Mouse (Mus musculus) kidney, embryonic 14.5 days (tissue): ENCODE measurements around the gene Rnase11. TPM values are rescaled to one million over a fixed set of nuclear protein-coding genes. Genes with fewer than 3 reads are reported as not detected.

Experiments
- ATAC-seq: fragments of 200-750 bp; cut with Nextera tagmentation; 2 replicates; pipeline ENCODE4 v1.8.0; 2017; ENCODE audit warnings: moderate number of reproducible peaks, mild to moderate bottlenecking, moderate TSS enrichment, moderate library complexity; ENCODE audit not compliant: low FRiP score, low TSS enrichment
- H3K27ac ChIP-seq: fragments of 300-500 bp; sonication (generic); 2 replicates; pipeline ENCODE4 v1.5.1; 2014; ENCODE audit warnings: low read depth, mild to moderate bottlenecking, low read length, moderate library complexity, mixed read lengths
- H3K27me3 ChIP-seq: fragments of 300-500 bp; sonication (generic); 2 replicates; pipeline ENCODE4 v1.6.1; 2014; ENCODE audit warnings: mild to moderate bottlenecking, low read length; ENCODE audit not compliant: control insufficient read depth, insufficient read depth
- H3K36me3 ChIP-seq: fragments of 300-500 bp; sonication (generic); 2 replicates; pipeline ENCODE4 v1.6.1; 2014; ENCODE audit warnings: low read length, mixed read lengths; ENCODE audit not compliant: control insufficient read depth, insufficient read depth
- H3K4me1 ChIP-seq: fragments of 300-500 bp; sonication (generic); 2 replicates; pipeline ENCODE4 v1.6.1; 2014; ENCODE audit warnings: low read length, mixed read lengths; ENCODE audit not compliant: control insufficient read depth, insufficient read depth
- H3K4me2 ChIP-seq: fragments of 300-500 bp; sonication (generic); replicated peaks from 2 replicates; pipeline ENCODE4 v1.6.1; 2014; ENCODE audit warnings: low read depth, mild to moderate bottlenecking, low read length
- H3K4me3 ChIP-seq: fragments of 300-500 bp; sonication (generic); 2 replicates; pipeline ENCODE4 v1.5.1; 2014; ENCODE audit warnings: mild to moderate bottlenecking, low read length
- H3K9ac ChIP-seq: fragments of 300-500 bp; sonication (generic); 2 replicates; pipeline ENCODE4 v1.6.1; 2014; ENCODE audit warnings: low read depth, mild to moderate bottlenecking, low read length, moderate library complexity
- H3K9me3 ChIP-seq: fragments of 300-500 bp; sonication (generic); 2 replicates; pipeline ENCODE4 v1.6.1; 2016; ENCODE audit warnings: low read length; ENCODE audit not compliant: control insufficient read depth
- WGBS: fragments of 180-500 bp; shearing (Covaris S2); extraction: QIAGEN DNeasy Blood & Tissue Kit; methylation state at CpG from one replicate; pipeline ENCODE4 v1.1.7; 2014; 5-methylcytosine and 5-hydroxymethylcytosine counted together
- polyA plus RNA-seq: library from polyadenylated mRNA; unstranded; fragments of >200 nt; fragmentation: Nextera tagmentation; extraction: Ambion mirVana; gene quantifications from 2 replicates; pipeline ENCODE4 v1.2.1, GENCODE M21; 2014

The Rnase11 gene
- polyA plus RNA-seq, 1 experiment from 2014 or later = 1.1 TPM

- no peaks in the 10 kb centered on the region for H3K9me3 ChIP-seq
These were observed 33.8 kb upstream of the Rnase11 start for GRCm38 (mm10) chr14:51083805-51084204.

DNA sequence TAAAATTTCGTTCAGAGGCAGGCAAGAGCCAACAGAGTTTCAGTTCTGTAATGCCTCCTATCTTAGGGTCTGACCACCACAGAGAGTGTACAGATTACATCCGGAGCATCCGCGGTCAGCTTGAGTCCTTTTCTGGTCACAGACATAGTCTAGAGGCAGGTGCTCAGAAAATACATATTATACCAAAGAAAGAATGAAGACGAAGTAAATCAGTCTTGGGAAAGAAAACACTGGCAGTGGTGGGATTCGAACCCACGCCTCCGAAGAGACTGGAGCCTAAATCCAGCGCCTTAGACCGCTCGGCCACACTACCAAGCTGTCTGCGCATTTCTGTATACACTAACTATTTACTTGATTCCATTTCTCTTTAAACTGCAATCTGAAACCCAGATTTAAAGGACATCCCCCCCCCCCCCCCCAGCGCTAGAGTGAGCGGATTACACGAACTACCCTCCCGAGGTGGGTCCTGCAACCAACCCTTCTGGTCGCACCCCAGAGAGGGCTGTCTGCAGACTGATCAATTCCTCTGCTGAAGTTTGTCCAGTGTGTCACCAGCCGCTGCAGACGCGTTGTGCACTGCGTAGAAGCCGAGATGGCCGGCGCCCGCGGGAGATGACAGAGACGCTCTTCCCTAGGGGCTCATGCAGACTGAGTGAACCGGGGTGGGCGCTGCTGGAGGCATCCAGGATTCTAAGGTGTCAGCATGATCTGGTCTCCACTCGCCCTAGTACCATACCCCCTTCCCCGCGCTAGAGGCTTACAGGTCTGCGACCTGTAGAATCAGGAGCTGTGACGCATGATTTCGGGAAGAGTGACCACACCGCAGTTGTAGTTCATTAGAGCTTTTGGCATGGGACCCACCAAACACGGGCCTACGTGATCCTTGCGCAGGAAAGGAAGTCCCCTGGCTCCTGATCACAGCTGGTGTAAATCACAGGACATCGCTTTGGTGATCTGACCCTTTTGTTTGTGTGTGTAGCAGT lies 32.9 kb upstream of the Rnase11 start:
- Histone ChIP-seq H3K4me1 (0 out of 2 replicates have a peak, but pooled peaks cover 3% of the 10 kb centered on the region), H3K36me3 (no peaks in the 10 kb centered on the region), H3K9ac (peak overlapping the region; percentile 40), H3K27ac (no peak overlapping the region), H3K4me2 (peak overlapping the region; percentile 65), H3K27me3 (peaks cover 6% of the 10 kb centered on the region; the same call in 1 of the 2 replicates), H3K4me3 (peak overlapping the region; percentile 50), H3K9me3 (no peaks in the 10 kb centered on the region)
- ATAC-seq = peak; percentile 67
- WGBS = 3% methylated on average over 40 of the region's 40 CpGs

More at GRCm38 (mm10) chr14:51083805-51084204, 33.8 kb upstream of the Rnase11 start:
- H3K4me2 ChIP-seq = peak overlapping the region; percentile 65
- ATAC-seq = no peak
- 0 out of 2 replicates have a peak, but pooled peaks cover 3% of the 10 kb centered on the region for H3K4me1 ChIP-seq
- H3K27ac ChIP-seq = no peak overlapping the region
- no peaks in the 10 kb centered on the region for H3K36me3 ChIP-seq
- H3K9ac ChIP-seq = 0 out of 2 replicates have a peak overlapping the region, but pooled peaks have one; percentile 1
- 9% methylated on average over 7 of the region's 7 CpGs for WGBS
- H3K27me3 ChIP-seq = peaks cover 6% of the 10 kb centered on the region; the same call in 1 of the 2 replicates
- H3K4me3 ChIP-seq = peak overlapping the region; percentile 50

GRCm38 (mm10) chr14:51081035-51081434 lies 31.1 kb upstream of the Rnase11 start:
- Histone ChIP-seq H3K4me3 (no peak overlapping the region), H3K9ac (no peak overlapping the region), H3K4me2 (no peak overlapping the region), H3K36me3 (no peaks in the 10 kb centered on the region), H3K4me1 (no peaks in the 10 kb centered on the region), H3K27ac (no peak overlapping the region), H3K9me3 (no peaks in the 10 kb centered on the region), H3K27me3 (peaks cover 6% of the 10 kb centered on the region; the same call in 1 of the 2 replicates)
- 83% methylated on average over 2 of the region's 2 CpGs for WGBS
- ATAC-seq = no peak

DNA sequence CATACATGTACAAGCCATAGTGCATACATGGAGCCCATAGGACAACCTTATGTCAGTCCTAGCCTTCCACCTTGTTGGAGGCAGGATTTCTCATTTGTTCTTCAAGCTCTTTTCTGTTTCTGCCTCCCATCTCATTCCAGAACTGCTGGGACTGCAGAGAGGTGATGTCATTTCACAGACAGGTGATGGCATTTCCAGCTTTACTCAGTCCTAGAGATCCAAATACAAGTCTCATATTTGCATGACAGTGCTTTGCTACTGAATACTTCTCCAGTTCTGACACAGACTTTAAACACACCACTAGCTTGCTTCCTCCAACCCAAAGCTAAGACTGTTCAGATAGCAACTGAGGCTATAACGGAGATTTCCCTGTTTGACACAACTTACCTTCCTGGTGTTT lies 29.2 kb upstream of the Rnase11 start:
- Histone ChIP-seq H3K9me3 (no peaks in the 10 kb centered on the region), H3K4me1 (no peaks in the 10 kb centered on the region), H3K27ac (no peak overlapping the region), H3K4me2 (no peak overlapping the region), H3K36me3 (no peaks in the 10 kb centered on the region), H3K4me3 (no peak overlapping the region), H3K27me3 (peaks cover 6% of the 10 kb centered on the region; the same call in 1 of the 2 replicates), H3K9ac (no peak overlapping the region)
- WGBS = 85% methylated on average over 1 of the region's 1 CpGs
- ATAC-seq = no peak

DNA sequence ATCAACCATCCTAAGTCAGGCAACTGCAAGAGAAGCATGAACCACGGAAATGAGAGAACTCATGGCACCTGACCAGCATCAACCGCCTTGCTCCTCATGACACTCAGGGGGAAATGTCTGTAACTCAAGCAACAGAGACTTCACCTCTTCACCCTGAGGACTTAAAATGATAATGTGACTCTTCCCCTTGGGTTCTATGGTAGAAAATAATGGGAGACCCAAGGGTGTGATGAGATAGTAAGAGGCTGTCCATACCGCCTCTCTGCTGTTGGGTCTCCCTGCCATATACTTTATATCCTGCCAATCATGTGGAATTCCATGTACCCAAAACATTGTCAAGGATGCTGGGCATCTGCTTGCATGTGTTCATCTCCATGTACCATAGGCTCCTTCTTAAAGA lies 24.4 kb upstream of the Rnase11 start, which contains the start of gene Olfr750:
Gene Olfr750, minus strand, starts transcription at position 101 of the 400 bp plus-strand sequence.
- no peak within 1 kb of the TSS for H3K27ac ChIP-seq
- 88% methylated on average over 3 of the region's 3 CpGs for WGBS

GRCm38 (mm10) chr14:51069617-51070016 lies 19.7 kb upstream of the Rnase11 start:
- Histone ChIP-seq H3K9ac (no peak overlapping the region), H3K9me3 (no peaks in the 10 kb centered on the region), H3K4me3 (no peak overlapping the region), H3K27me3 (no peaks in the 10 kb centered on the region), H3K4me1 (no peaks in the 10 kb centered on the region), H3K4me2 (no peak overlapping the region), H3K27ac (no peak overlapping the region), H3K36me3 (no peaks in the 10 kb centered on the region)
- WGBS = 94% methylated on average over 2 of the region's 2 CpGs
- no peak for ATAC-seq

More for the DNA sequence above, 24.4 kb upstream of the Rnase11 start, which contains the start of gene Olfr750:
- Histone ChIP-seq H3K4me2 (no peak within 1 kb of the TSS), H3K4me1 (no peaks in the 10 kb centered on the region), H3K4me3 (no peak within 1 kb of the TSS), H3K9ac (no peak within 1 kb of the TSS), H3K36me3 (no peaks in the 10 kb centered on the region), H3K27me3 (no peaks in the 10 kb centered on the region), H3K9me3 (no peaks in the 10 kb centered on the region)
- no peak for ATAC-seq

DNA sequence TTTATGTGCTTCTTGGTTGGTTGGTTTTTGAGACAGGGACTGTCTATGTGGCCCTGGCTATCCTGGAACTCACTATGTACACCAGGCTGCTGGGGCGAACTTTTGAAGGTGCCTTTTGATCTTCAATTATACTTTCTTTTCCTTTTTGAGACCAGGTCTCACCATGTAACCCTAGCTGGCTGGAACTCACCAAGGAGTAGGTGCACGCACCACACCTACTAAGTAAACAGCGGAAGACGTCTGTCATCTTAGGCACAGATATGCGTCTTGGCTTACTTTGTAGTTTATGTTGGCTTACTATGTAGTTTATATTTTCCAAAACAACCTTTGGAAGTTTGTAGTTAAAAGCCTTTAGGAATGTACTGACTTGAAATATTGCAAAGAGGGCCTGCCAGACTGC lies 19.0 kb upstream of the Rnase11 start:
- Histone ChIP-seq H3K4me3 (no peak overlapping the region), H3K9me3 (no peaks in the 10 kb centered on the region), H3K36me3 (no peaks in the 10 kb centered on the region), H3K27me3 (no peaks in the 10 kb centered on the region), H3K4me2 (no peak overlapping the region), H3K9ac (no peak overlapping the region), H3K27ac (no peak overlapping the region), H3K4me1 (no peaks in the 10 kb centered on the region)
- WGBS = 49% methylated on average over 5 of the region's 5 CpGs
- ATAC-seq = no peak

GRCm38 (mm10) chr14:51060761-51061160 lies 10.8 kb upstream of the Rnase11 start:
- no peak overlapping the region for H3K27ac ChIP-seq
- no peak overlapping the region for H3K9ac ChIP-seq
- H3K36me3 ChIP-seq = no peaks in the 10 kb centered on the region
- peaks cover 3% of the 10 kb centered on the region; the same call in 1 of the 2 replicates for H3K4me1 ChIP-seq
- no peak overlapping the region for H3K4me3 ChIP-seq
- no peaks in the 10 kb centered on the region for H3K27me3 ChIP-seq
- no peak overlapping the region for H3K4me2 ChIP-seq
- WGBS = 91% methylated on average over 5 of the region's 5 CpGs
- no peak for ATAC-seq
- no peaks in the 10 kb centered on the region for H3K9me3 ChIP-seq

- no peaks in the 10 kb centered on the region for H3K27me3 ChIP-seq
- H3K4me2 ChIP-seq = peak within 1 kb of the TSS; percentile 22
- peak within 1 kb of the TSS; percentile 42; the same call in 1 of the 2 replicates for H3K27ac ChIP-seq
- 43% methylated on average over 9 of the region's 9 CpGs for WGBS
- H3K4me1 ChIP-seq = peaks cover 3% of the 10 kb centered on the region; the same call in 1 of the 2 replicates
- no peaks in the 10 kb centered on the region for H3K36me3 ChIP-seq
- no peak within 1 kb of the TSS for H3K9ac ChIP-seq
- no peak within 1 kb of the TSS for H3K4me3 ChIP-seq
- no peaks in the 10 kb centered on the region for H3K9me3 ChIP-seq
- ATAC-seq = peak; percentile 55; the same call in 1 of the 2 replicates
These were observed 7.5 kb upstream of the Rnase11 start, which contains the start of gene Rnase12 for GRCm38 (mm10) chr14:51057401-51057831. Gene Rnase12 (minus strand): TSS chr14:51057661.
